Mouse (Mus musculus) midbrain, postnatal 0 days (tissue): ENCODE measurements at regions not wholly inside any gene's neighbourhood (a gene's known extent, or its start where the extent isn't known, plus 50 kb on each side); places are given as distances from the start of the nearest gene placed in this dataset.

Source experiments
- ATAC-seq: fragments of 200-750 bp; cut with Nextera tagmentation; 2 replicates; pipeline ENCODE4 v1.8.0; 2017; ENCODE audit warnings: moderate number of reproducible peaks, mild to moderate bottlenecking, moderate TSS enrichment, moderate library complexity; ENCODE audit not compliant: low FRiP score
- DNase-seq: peaks from one replicate; pipeline ENCODE4 v3.0.0-alpha.2; 2015; ENCODE audit warnings: low spot score
- H3K27ac ChIP-seq: fragments of 300-500 bp; sonication (generic); 2 replicates; pipeline ENCODE4 v1.5.1; 2014; ENCODE audit warnings: low read depth, mild to moderate bottlenecking, low read length, mixed read lengths
- H3K27me3 ChIP-seq: fragments of 300-500 bp; sonication (generic); 2 replicates; pipeline ENCODE4 v1.6.1; 2014; ENCODE audit warnings: low read length, control low read depth, mixed read lengths; ENCODE audit not compliant: insufficient read depth
- H3K36me3 ChIP-seq: fragments of 300-500 bp; sonication (generic); 2 replicates; pipeline ENCODE4 v1.6.1; 2014; ENCODE audit warnings: low read length, control low read depth, mixed read lengths; ENCODE audit not compliant: insufficient read depth
- H3K4me1 ChIP-seq: fragments of 300-500 bp; sonication (generic); 2 replicates; pipeline ENCODE4 v1.6.1; 2014; ENCODE audit warnings: mild to moderate bottlenecking, control low read depth, antibody characterized with exemption, low read length, mixed read lengths; ENCODE audit not compliant: insufficient read depth
- H3K4me2 ChIP-seq: fragments of 300-500 bp; sonication (generic); 2 replicates; pipeline ENCODE4 v1.6.1; 2014; ENCODE audit warnings: low read depth, mild to moderate bottlenecking, low read length, mixed read lengths; ENCODE audit not compliant: poor library complexity, severe bottlenecking
- H3K4me3 ChIP-seq: fragments of 300-500 bp; sonication (generic); 2 replicates; pipeline ENCODE4 v1.5.1; 2014; ENCODE audit warnings: low read depth, mild to moderate bottlenecking, low read length, moderate library complexity
- H3K9ac ChIP-seq: fragments of 300-500 bp; sonication (generic); replicated peaks from 2 replicates; pipeline ENCODE4 v1.6.1; 2014; ENCODE audit warnings: mild to moderate bottlenecking, low read length, moderate library complexity, mixed read lengths; ENCODE audit not compliant: poor library complexity, severe bottlenecking
- H3K9me3 ChIP-seq: fragments of 300-500 bp; sonication (generic); 2 replicates; pipeline ENCODE4 v1.6.1; 2016; ENCODE audit warnings: low read length, control low read depth
- CTCF ChIP-seq: IDR thresholded peaks from 2 replicates; pipeline ENCODE4 v1.5.1; 2016; ENCODE audit warnings: antibody characterized with exemption, mild to moderate bottlenecking
- WGBS: fragments of 180-500 bp; shearing (Covaris S2); extraction: QIAGEN DNeasy Blood & Tissue Kit; methylation state at CpG from one replicate; pipeline ENCODE4 v1.1.7; 2014; 5-methylcytosine and 5-hydroxymethylcytosine counted together

DNA sequence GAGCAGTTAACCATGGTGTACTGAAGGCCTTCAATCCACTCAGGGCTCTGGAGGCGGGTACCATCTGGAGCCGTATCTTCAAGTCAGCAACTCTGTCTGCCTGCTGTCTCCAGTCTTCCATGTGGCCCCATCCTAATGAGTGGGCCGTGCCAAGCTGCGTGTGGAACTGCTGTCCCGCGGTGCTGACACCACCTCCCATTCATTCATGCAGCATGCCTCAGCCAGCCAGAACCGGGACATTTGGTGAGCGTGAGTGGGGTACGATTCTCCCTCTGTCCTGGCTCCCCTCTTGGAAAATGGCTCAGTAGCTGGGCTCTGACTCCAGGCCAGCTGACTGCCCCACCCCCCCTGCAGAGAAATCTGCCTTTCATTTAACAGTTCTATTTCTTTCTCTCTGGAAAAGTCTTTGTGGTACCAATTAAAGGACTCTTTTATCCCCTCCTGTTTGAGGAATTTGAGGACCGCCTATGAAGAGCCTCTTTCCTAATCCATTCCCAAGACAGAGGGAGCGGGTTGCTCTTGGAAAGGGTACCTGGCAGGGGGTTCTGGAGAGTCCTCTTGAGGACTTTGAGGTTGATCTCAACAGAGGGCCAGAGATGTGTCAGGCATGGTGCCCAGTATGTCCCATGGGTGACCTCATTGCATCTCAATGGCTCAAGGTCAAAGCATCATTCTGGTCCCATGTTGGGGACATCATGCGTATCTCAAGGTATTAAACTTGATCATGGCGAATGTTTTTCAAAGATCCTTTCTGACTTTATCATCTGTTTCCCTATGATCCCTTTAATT lies 55.5 kb upstream of the Brd7 start:
- no peaks in the 10 kb centered on the region for H3K36me3 ChIP-seq
- ATAC-seq (peak; percentile 58), DNase-seq (peak; percentile 80)
- H3K4me3 ChIP-seq: no peak overlapping the region
- H3K4me2 ChIP-seq: no peak overlapping the region
- H3K27ac ChIP-seq: no peak overlapping the region
- 0 out of 2 replicates have a peak, but pooled peaks cover 2% of the 10 kb centered on the region for H3K4me1 ChIP-seq
- no peaks in the 10 kb centered on the region for H3K27me3 ChIP-seq
- TF ChIP-seq CTCF: no peak
- H3K9me3 ChIP-seq: no peaks in the 10 kb centered on the region; the same call in 1 of the 2 replicates
- no peak overlapping the region for H3K9ac ChIP-seq
- WGBS: 32% methylated on average over 13 of the region's 13 CpGs

DNA sequence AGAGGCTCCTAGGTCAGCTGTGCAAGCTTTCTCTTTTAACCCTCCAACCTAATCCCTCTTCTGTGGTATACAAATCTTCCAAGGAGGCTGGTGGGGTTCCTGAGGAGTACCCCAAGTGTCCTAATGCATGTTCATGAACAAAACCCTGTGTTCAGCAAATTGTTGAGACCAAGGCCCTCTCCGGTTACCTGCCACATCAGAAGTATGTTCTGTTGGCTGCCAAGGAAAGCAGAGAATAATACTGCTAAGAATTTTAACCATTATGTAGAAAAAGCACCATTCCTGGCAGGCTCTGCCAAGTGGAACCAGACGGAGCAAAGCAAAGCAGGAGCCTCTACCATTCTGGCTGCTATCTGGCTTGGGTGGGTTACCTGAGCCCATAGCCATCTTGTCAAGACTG lies 61.3 kb upstream of the Brd7 start:
- no peak overlapping the region for H3K27ac ChIP-seq
- no peaks in the 10 kb centered on the region; the same call in 1 of the 2 replicates for H3K9me3 ChIP-seq
- DNase-seq (no peak), ATAC-seq (no peak)
- no peak overlapping the region for H3K4me2 ChIP-seq
- no peaks in the 10 kb centered on the region for H3K36me3 ChIP-seq
- no peak overlapping the region for H3K9ac ChIP-seq
- H3K4me3 ChIP-seq: no peak overlapping the region
- whole genome bisulfite sequencing: 83% methylated on average over 2 of the region's 2 CpGs
- no peak for TF ChIP-seq CTCF
- no peaks in the 10 kb centered on the region for H3K4me1 ChIP-seq
- H3K27me3 ChIP-seq: no peaks in the 10 kb centered on the region

DNA sequence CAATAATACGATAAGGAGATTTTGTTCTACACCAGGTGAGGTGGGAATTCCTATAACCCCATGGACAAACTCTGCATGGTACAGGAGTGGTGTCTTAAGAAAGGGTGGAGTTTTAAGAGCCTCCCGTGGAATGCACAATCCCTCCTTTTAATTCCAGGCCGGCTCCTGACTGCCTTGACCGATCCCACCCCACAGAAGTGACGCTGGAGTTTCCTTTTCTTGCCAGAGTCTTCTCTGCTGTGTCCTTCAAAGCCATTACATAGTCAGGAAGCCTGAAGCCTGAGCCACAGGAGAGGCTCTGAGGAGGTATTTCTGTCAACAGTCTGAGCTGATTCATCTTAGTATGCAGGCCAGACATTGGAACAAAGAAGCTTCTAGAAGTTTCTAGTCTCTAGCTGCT lies 66.6 kb upstream of the Brd7 start:
- WGBS: 62% methylated on average over 5 of the region's 5 CpGs
- Histone ChIP-seq H3K36me3 (no peaks in the 10 kb centered on the region), H3K9me3 (no peaks in the 10 kb centered on the region), H3K4me2 (no peak overlapping the region), H3K27ac (no peak overlapping the region), H3K9ac (no peak overlapping the region), H3K4me3 (no peak overlapping the region), H3K27me3 (no peaks in the 10 kb centered on the region), H3K4me1 (no peaks in the 10 kb centered on the region)
- no peak for ATAC-seq
- no peak for TF ChIP-seq CTCF
- no peak for DNase-seq

DNA sequence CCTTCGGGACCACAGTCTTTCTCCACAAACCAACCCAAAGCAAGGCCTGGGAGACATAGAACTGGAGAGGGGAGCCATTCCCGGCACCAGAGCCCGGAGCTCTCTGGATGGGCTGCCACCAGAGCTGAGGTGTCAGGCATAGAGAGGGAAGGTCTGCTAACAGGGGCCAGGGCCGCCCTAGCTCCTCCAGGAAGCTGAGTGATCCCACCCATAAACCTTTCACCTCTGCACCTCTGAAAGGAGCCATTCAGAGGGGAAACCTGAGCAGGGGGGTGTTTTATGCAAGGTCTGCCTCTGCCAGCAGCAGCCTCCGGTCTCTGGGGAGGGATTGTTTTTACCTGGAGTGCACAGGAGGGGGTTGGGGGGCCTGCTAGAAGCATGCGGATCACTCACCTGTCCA lies 69.4 kb upstream of the Brd7 start:
- no peaks in the 10 kb centered on the region for H3K4me1 ChIP-seq
- no peak overlapping the region for H3K27ac ChIP-seq
- no peak for TF ChIP-seq CTCF
- no peak overlapping the region for H3K9ac ChIP-seq
- no peak for DNase-seq
- H3K4me2 ChIP-seq: no peak overlapping the region
- H3K9me3 ChIP-seq: no peaks in the 10 kb centered on the region
- no peak for ATAC-seq
- no peaks in the 10 kb centered on the region for H3K36me3 ChIP-seq
- no peaks in the 10 kb centered on the region for H3K27me3 ChIP-seq
- no peak overlapping the region for H3K4me3 ChIP-seq
- WGBS: 80% methylated on average over 6 of the region's 6 CpGs

DNA sequence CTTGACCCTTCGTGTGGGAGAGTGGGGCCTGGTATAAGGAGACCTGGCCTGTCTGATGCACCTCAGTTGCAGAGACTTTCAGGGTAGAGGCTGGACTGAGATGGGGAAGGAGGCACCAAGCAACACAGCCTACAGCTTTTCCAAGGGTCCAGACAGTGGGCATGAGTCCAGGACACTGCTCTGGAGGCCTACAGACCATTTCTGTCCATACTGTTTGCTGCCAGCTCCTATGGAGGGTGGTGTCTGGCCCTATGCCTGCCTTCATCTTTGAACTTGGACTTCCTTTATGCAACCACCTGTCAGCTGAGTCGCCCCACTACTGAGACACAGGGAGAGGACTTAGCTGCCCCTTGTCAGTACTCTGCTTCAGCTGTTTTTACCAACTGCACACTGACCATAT lies 73.7 kb upstream of the Brd7 start:
- TF ChIP-seq CTCF: no peak
- Histone ChIP-seq H3K4me2 (no peak overlapping the region), H3K27ac (no peak overlapping the region), H3K9ac (no peak overlapping the region), H3K36me3 (no peaks in the 10 kb centered on the region), H3K27me3 (no peaks in the 10 kb centered on the region), H3K4me3 (no peak overlapping the region), H3K4me1 (no peaks in the 10 kb centered on the region), H3K9me3 (no peaks in the 10 kb centered on the region)
- DNase-seq: no peak
- ATAC-seq: no peak
- WGBS: 93% methylated on average over 2 of the region's 2 CpGs

DNA sequence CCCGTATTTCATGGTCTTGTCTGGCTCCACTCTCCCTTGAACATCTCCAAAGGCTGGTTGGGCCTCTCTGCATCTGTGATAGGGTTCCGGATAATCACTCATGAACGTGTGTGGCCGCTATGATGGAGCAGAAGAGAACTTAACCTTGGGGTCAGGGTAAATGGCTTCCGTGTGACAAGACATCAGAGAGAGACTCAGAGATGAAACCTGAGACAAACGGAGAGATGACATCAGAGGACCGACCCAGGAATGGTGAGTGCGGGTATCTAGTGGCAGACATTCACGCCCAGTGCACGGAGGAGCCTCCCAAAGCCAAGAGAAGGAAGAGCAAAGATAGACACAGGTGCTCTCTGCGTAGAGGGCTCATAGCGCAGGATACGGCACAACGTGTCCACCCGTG lies 78.2 kb upstream of the Brd7 start:
- TF ChIP-seq CTCF: no peak
- ATAC-seq (no peak), DNase-seq (no peak)
- H3K9me3 ChIP-seq: no peaks in the 10 kb centered on the region
- 88% methylated on average over 15 of the region's 15 CpGs for WGBS
- no peak overlapping the region for H3K4me3 ChIP-seq
- H3K27ac ChIP-seq: no peak overlapping the region
- H3K4me2 ChIP-seq: no peak overlapping the region
- no peaks in the 10 kb centered on the region for H3K4me1 ChIP-seq
- no peaks in the 10 kb centered on the region for H3K27me3 ChIP-seq
- no peak overlapping the region for H3K9ac ChIP-seq
- no peaks in the 10 kb centered on the region for H3K36me3 ChIP-seq
